Mouse (Mus musculus) kidney, postnatal 4 days (tissue): ENCODE results near the gene Tmem177.
A peak's percentile ranks its signal among the peaks of the same experiment; 100 is the strongest.

Experiments used
- DNase-seq, 2 experiments: peaks; one replicate each; pipeline ENCODE4 v3.0.0; 2021; ENCODE audit warnings: mixed read lengths in 2 of 2

The Tmem177 gene

DNA sequence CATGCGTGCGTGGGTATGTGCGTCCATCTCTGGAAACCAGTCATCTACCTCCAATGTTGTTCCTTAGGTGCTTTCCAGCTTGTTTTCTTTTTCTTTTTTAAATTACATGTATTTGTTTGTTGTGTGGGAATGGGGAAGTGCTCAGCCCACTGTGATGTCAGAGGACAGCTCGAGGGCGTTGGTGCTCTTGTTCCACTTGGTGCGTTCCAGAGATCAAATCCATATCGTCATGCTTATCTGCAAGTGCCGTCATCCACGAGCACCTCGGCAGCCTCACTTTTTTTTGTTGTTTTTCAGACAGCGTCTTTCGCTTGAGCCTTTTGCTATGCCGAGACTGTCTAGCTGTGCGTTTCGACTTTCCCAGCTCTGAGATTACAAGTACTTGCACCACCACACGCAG, 23.7 kb downstream of the Tmem177 start:
- DNase-seq, result no peak

DNA sequence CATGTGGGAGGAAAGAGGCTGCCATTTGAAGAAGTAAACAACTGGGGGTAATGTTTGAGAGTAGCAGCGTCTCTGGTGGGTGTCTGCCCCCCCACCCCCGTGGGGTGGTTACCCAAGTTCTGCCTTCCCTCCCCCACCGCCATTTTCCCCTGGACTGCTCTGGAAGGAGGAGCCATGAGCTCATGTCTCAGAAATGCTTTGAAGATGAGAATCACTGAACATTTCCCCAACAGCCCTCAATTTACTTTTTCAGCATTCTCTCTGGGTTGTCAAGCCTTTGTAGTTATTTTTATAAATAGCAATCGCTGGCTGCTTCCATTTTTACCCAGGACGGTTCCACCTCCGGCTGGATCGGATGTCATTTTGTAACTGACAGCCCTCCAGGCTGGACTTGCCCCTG, 26.7 kb downstream of the Tmem177 start:
- DNase-seq, result peak; percentile 17 to 31

DNA sequence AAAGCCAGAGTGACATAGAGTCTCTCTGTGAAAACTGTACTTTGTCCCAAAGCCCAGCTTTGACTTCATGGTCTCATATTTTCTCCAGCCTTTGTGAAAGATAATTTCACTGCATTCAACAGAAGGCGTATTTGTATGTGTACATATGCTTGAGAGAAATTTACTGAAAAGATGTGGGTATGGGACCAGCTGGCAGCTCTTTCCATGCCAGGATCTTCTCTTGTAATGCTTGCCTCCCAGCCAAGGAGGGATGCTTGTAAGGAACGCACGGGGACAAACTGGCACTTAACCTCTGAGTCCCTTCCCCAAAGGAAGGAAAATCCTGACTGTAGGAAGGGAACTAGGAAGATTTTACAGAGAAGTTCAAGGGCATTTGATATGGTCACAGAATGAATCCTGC, 28.7 kb downstream of the Tmem177 start:
- DNase-seq, result no peak

DNA sequence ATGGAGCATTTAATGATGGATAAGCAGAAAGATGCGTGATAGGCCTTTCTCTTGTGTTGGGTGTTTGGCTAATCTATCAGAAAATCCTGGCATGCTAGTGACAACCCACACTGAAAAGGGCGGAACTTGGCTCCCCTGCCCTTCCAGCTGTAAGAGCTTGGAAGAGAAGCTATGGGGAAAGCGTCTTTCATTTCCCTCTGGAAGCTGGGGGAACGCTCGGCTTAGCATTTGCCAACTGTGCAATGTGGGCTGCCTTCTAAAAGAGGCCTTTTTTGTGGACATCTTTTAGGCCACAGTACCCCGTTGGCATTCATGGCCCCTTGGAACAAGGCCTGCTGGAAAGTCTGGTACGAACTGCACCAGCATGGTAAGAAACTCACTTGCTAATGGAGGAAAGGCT, 34.1 kb downstream of the Tmem177 start:
- peak; percentile 20 for DNase-seq

DNA sequence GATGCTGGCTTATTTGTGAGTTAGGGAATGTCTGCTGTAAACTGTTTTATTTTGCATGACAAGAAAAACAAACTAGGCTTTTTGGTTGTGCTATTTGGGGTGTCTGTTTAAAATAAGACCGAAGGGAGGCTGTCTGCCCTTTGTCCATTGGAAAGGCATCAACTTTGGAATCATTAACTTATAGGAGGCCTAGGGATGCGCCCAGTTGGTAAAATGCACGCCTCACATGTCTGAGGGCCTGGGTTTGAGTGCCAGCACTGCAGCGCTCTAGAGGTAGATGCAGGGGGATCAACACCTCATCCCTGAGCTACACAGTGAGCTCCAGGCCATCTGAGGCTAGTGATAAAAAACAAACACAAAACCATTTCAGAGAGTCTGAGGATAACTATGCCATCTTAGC, 35.5 kb downstream of the Tmem177 start:
- DNase-seq, result no peak

DNA sequence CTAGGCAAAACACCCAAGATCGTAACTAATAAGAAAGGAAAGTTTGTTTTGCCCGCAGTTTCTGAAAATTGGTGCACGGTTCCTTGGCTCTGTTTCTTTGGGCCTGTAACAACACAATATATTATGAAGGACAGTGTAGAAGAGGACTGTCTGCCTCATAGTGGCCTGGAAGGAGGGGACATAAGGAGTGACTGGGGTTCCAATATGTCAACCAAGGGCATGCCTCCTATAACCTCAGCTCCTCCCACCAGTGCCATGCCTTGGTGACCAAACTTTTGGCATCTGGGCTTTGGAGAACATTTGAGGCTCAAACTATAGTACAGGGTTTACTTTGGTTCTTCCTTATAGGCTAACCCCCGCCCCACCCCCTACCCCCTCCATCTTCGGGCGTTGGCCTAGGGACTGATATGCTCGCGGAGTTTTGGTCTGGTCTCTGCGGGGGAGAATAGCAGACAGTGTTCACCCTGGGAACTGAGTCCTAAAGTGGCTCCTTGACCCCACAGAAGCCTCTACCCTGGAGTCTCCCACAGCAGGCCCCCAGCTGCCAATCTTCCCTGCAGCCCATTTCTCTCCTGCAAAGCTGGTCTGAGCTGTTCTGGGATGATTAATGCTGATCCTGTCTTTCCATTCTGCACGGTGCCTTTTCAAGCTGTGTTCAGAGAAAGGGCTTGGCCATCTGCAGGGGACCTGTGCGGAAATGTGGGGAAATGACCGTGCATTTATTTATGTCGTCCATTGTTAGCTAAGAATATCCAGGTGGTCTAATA, 44.4 kb downstream of the Tmem177 start:
- no peak for DNase-seq

DNA sequence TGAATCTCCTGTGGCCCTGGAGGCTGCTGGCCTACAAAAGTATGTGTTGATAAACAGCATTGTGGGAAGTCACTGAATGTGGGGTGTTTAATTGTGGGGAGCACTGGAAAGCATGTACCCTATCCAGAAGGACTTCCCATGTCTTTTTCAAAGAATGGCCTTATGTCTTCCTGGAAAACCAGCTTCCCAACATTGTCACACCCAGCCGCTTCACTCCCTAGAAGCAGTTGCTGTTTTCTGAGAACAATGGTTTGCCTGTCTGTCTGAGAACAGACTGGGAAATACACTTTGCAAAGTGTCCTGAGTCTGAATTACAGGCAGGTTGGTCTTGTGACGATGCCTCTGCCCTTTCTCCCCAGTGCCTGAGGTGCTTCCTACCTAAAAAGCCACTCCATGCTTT, 45.7 kb downstream of the Tmem177 start:
- no peak for DNase-seq

DNA sequence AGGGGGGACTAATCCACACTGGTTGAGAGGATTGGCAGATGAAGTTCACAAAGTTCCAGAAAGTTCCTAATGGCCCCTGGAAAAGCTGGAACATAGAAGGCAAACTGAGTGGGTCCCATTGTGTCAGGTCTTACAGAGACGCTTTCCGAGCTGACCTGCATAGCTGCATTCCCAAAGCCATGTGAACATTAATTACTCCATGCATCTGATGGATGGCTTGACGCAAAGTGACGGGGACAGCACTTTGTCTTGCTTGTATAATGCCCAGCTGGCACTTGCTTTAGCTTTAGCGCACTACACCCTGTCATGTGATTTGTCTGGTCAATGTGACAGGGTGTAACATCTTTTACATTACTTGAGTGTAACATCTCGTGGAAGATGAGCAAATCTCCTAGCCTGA, 47.7 kb downstream of the Tmem177 start:
- no peak for DNase-seq

DNA sequence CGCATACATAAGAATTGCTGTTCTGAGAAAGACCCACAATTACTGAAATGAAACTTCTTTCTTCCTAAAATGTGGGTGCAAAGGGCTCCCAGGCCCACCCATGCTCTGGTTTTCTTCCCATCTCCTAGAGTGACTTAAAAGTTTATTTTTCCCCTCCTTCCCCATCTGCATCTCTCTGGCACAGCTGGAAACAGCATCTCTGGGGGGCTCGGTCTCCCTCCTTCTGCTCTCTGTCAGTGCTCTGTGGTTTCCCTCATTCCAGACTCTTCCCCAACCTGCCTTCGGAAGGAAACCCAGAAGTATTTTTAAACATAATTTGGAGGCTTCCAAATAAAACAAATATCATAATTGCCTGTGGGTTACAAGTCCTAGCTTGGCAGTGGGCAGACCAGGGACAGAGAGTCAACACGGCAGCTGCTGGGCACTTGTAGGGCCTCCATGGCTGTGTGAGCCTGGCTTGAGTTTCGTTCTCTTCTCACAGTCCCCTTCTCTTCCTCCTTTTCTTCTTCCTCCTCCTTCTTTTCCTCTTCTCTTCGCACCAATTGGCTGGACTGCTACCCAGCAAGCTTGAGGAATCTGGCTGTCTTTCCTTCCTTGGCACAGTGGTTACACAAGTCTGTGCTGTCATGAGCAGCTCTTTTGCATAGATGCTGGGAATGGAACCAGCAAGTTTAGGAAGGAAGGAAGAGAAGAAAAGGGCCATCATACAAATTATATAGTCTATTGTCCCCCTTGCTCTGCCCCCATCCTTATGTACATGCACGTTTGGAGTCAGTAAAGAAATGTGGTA, 49.3 kb downstream of the Tmem177 start:
- DNase-seq, result no peak

DNA sequence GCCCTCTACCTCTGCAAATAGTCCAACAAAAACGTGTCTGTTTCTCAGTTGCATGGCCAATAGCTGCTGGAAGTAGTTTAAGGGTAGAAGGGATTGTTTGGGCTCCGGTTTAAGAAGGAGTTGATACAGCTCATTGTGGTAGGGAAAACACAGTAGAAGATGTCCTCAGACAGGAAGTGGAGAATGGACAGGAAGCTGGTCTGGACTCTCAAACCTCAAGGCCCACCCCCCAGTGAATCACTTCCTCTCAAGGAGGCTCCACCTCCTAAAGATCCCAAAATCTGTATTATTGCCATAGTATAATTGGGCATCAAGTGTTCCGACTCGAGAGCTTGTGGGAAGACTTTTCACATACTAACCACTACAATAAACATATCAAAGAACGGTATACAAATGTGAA, 53.4 kb downstream of the Tmem177 start:
- DNase-seq, result no peak
